Mouse (Mus musculus): ENCODE results near the gene Nptn. TPM values are rescaled to one million over a fixed set of nuclear protein-coding genes. Genes with fewer than 3 reads are reported as not detected.

Nptn gene
- polyA plus RNA-seq, 1 experiment = 262 TPM

GRCm38 (mm10) chr9:58549694-58550093, 32.3 kb upstream of the Nptn start:
- peaks cover 46% of the 10 kb centered on the region for H3K79me3 ChIP-seq (ENCODE audit: low read depth)
- TF ChIP-seq MAX (IDR thresholded peaks at IDR 0.05) (no peak), CTCF (IDR thresholded peaks at IDR 0.05; ENCODE audit: control insufficient read depth, insufficient read depth, insufficient read length) (no peak), FOSL1 (IDR thresholded peaks at IDR 0.05; ENCODE audit: insufficient read depth, low read length, poor library complexity, severe bottlenecking) (no peak), MYOD1 (IDR thresholded peaks at IDR 0.05; ENCODE audit: control insufficient read depth, insufficient read length, low read depth) (no peak), CEBPB (IDR thresholded peaks at IDR 0.05; ENCODE audit: low read depth) (no peak), MYOG (IDR thresholded peaks at IDR 0.05; ENCODE audit: control insufficient read depth, extremely low read depth, insufficient read length) (no peak)
- H3ac ChIP-seq (ENCODE audit: control insufficient read depth, insufficient read length, low read depth) = no peak overlapping the region
- no peaks in the 10 kb centered on the region for H3K27me3 ChIP-seq (ENCODE audit: control insufficient read depth, insufficient read depth, insufficient read length)
- H3K79me2 ChIP-seq (ENCODE audit: control insufficient read depth, insufficient read depth) = peaks cover 86% of the 10 kb centered on the region
- no peak overlapping the region for H3K4me3 ChIP-seq (ENCODE audit: insufficient read depth, poor library complexity, severe bottlenecking)
- H3K36me3 ChIP-seq (ENCODE audit: control insufficient read depth, insufficient read depth) = peaks cover 4% of the 10 kb centered on the region

- H3K4me3 ChIP-seq (ENCODE audit: insufficient read depth, poor library complexity, severe bottlenecking) = no peak overlapping the region
- peaks cover 4% of the 10 kb centered on the region for H3K36me3 ChIP-seq (ENCODE audit: control insufficient read depth, insufficient read depth)
Observed at GRCm38 (mm10) chr9:58550928-58551327, 31.1 kb upstream of the Nptn start.

GRCm38 (mm10) chr9:58552083-58552482, 30.0 kb upstream of the Nptn start:
- Histone ChIP-seq H3K79me2 (ENCODE audit: control insufficient read depth, insufficient read depth) (peaks cover 65% of the 10 kb centered on the region), H3K27me3 (ENCODE audit: control insufficient read depth, insufficient read depth, insufficient read length) (no peaks in the 10 kb centered on the region), H3K79me3 (ENCODE audit: low read depth) (peaks cover 32% of the 10 kb centered on the region), H3K36me3 (ENCODE audit: control insufficient read depth, insufficient read depth) (peaks cover 4% of the 10 kb centered on the region), H3ac (ENCODE audit: control insufficient read depth, insufficient read length, low read depth) (no peak overlapping the region), H3K4me3 (ENCODE audit: insufficient read depth, poor library complexity, severe bottlenecking) (no peak overlapping the region)
- TF ChIP-seq MYOG (IDR thresholded peaks at IDR 0.05; ENCODE audit: control insufficient read depth, extremely low read depth, insufficient read length) = no peak
- TF ChIP-seq FOSL1 (IDR thresholded peaks at IDR 0.05; ENCODE audit: insufficient read depth, low read length, poor library complexity, severe bottlenecking) = peak; percentile 23

More at GRCm38 (mm10) chr9:58550928-58551327, 31.1 kb upstream of the Nptn start:
- peaks cover 38% of the 10 kb centered on the region for H3K79me3 ChIP-seq (ENCODE audit: low read depth)
- peaks cover 74% of the 10 kb centered on the region for H3K79me2 ChIP-seq (ENCODE audit: control insufficient read depth, insufficient read depth)
- H3K27me3 ChIP-seq (ENCODE audit: control insufficient read depth, insufficient read depth, insufficient read length) = no peaks in the 10 kb centered on the region
- TF ChIP-seq MAX (IDR thresholded peaks at IDR 0.05) (no peak), CTCF (IDR thresholded peaks at IDR 0.05; ENCODE audit: control insufficient read depth, insufficient read depth, insufficient read length) (no peak), CEBPB (IDR thresholded peaks at IDR 0.05; ENCODE audit: low read depth) (no peak), USF1 (IDR thresholded peaks at IDR 0.05; ENCODE audit: low read depth) (no peak), FOSL1 (IDR thresholded peaks at IDR 0.05; ENCODE audit: insufficient read depth, low read length, poor library complexity, severe bottlenecking) (no peak), MYOG (IDR thresholded peaks at IDR 0.05; ENCODE audit: control insufficient read depth, extremely low read depth, insufficient read length) (no peak), MYOD1 (IDR thresholded peaks at IDR 0.05; ENCODE audit: control insufficient read depth, insufficient read length, low read depth) (no peak)
- H3ac ChIP-seq (ENCODE audit: control insufficient read depth, insufficient read length, low read depth) = no peak overlapping the region

- peak overlapping the region; percentile 73 for H3ac ChIP-seq (ENCODE audit: control insufficient read depth, insufficient read length, low read depth)
- TF ChIP-seq USF1 (IDR thresholded peaks at IDR 0.05; ENCODE audit: low read depth) (no peak), MAX (IDR thresholded peaks at IDR 0.05) (no peak), CEBPB (IDR thresholded peaks at IDR 0.05; ENCODE audit: low read depth) (no peak), CTCF (IDR thresholded peaks at IDR 0.05; ENCODE audit: control insufficient read depth, insufficient read depth, insufficient read length) (no peak), FOSL1 (IDR thresholded peaks at IDR 0.05; ENCODE audit: insufficient read depth, low read length, poor library complexity, severe bottlenecking) (no peak), MYOD1 (IDR thresholded peaks at IDR 0.05; ENCODE audit: control insufficient read depth, insufficient read length, low read depth) (no peak), MYOG (IDR thresholded peaks at IDR 0.05; ENCODE audit: control insufficient read depth, extremely low read depth, insufficient read length) (no peak)
- H3K79me3 ChIP-seq (ENCODE audit: low read depth) = peaks cover 32% of the 10 kb centered on the region
- peaks cover 54% of the 10 kb centered on the region for H3K79me2 ChIP-seq (ENCODE audit: control insufficient read depth, insufficient read depth)
- H3K27me3 ChIP-seq (ENCODE audit: control insufficient read depth, insufficient read depth, insufficient read length) = no peaks in the 10 kb centered on the region
- H3K36me3 ChIP-seq (ENCODE audit: control insufficient read depth, insufficient read depth) = peaks cover 4% of the 10 kb centered on the region
- peak overlapping the region; percentile 64 for H3K4me3 ChIP-seq (ENCODE audit: insufficient read depth, poor library complexity, severe bottlenecking)
Observed at GRCm38 (mm10) chr9:58554056-58554907, 27.8 kb upstream of the Nptn start.

- H3K79me3 ChIP-seq (ENCODE audit: low read depth) = peaks cover 32% of the 10 kb centered on the region
- H3ac ChIP-seq (ENCODE audit: control insufficient read depth, insufficient read length, low read depth) = peak within 1 kb of the TSS; percentile 73
- no peaks in the 10 kb centered on the region for H3K27me3 ChIP-seq (ENCODE audit: control insufficient read depth, insufficient read depth, insufficient read length)
- TF ChIP-seq MYOG (IDR thresholded peaks at IDR 0.05; ENCODE audit: control insufficient read depth, extremely low read depth, insufficient read length) = no peak
- TF ChIP-seq CTCF (IDR thresholded peaks at IDR 0.05; ENCODE audit: control insufficient read depth, insufficient read depth, insufficient read length) = no peak
- no peak for TF ChIP-seq FOSL1 (IDR thresholded peaks at IDR 0.05; ENCODE audit: insufficient read depth, low read length, poor library complexity, severe bottlenecking)
- TF ChIP-seq CEBPB (IDR thresholded peaks at IDR 0.05; ENCODE audit: low read depth) = no peak
- no peak for TF ChIP-seq MYOD1 (IDR thresholded peaks at IDR 0.05; ENCODE audit: control insufficient read depth, insufficient read length, low read depth)
- TF ChIP-seq USF1 (IDR thresholded peaks at IDR 0.05; ENCODE audit: low read depth) = no peak
- TF ChIP-seq MAX (IDR thresholded peaks at IDR 0.05) = no peak
- peaks cover 46% of the 10 kb centered on the region for H3K79me2 ChIP-seq (ENCODE audit: control insufficient read depth, insufficient read depth)
- peak within 1 kb of the TSS; percentile 64 for H3K4me3 ChIP-seq (ENCODE audit: insufficient read depth, poor library complexity, severe bottlenecking)
- peaks cover 4% of the 10 kb centered on the region for H3K36me3 ChIP-seq (ENCODE audit: control insufficient read depth, insufficient read depth)
Observed at GRCm38 (mm10) chr9:58554908-58555684, 26.9 kb upstream of the Nptn start, which contains the start of gene Cd276. Cd276 (minus strand) TSS chr9:58555437.
